Mouse (Mus musculus) testis, adult 2 months (tissue): ENCODE measurements at regions not wholly inside any gene's neighbourhood (a gene's known extent, or its start where the extent isn't known, plus 50 kb on each side); places are given as distances from the start of the nearest gene placed in this dataset.

Experiments
- CTCF ChIP-seq: fragments of 200-500 bp; IDR thresholded peaks from 2 replicates; pipeline ENCODE4 v1.5.1; 2012; ENCODE audit warnings: low read depth, mild to moderate bottlenecking, inconsistent platforms, low read length, moderate library complexity; ENCODE audit not compliant: control insufficient read depth, insufficient read depth, insufficient replicate concordance
- POLR2A ChIP-seq: fragments of 200-500 bp; IDR thresholded peaks from 2 replicates; pipeline ENCODE4 v1.6.1; 2012; ENCODE audit warnings: low read depth, mild to moderate bottlenecking, inconsistent platforms, low read length, moderate library complexity; ENCODE audit not compliant: control insufficient read depth

DNA sequence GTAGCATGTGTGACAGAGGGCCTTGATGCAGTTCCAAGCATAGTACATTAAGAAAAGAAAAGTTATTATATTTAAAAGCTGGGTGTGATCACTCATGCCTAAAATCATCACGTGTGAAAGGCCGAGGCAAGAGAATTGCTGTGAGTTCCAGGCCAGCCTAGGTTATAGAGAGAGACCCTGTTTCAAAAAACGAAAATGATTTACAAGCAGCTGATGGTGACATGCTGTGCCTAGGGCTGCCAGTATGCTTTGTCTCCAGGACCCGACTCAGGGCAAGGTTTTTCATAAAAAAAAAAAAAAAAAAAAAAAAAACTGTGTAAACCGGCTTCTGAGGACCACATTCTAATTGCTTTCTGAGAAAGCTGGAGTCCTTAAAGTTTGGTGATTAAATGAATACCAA, 315.9 kb upstream of the Adgrl2 start:
- TF ChIP-seq POLR2A (no peak), CTCF (no peak)
